Mouse (Mus musculus): ENCODE results near the gene Gm28042. TPM values are rescaled to one million over a fixed set of nuclear protein-coding genes. Genes with fewer than 3 reads are reported as not detected.

The Gm28042 gene
- polyA plus RNA-seq, 1 experiment from 2014 or later, result 3.1 TPM

DNA sequence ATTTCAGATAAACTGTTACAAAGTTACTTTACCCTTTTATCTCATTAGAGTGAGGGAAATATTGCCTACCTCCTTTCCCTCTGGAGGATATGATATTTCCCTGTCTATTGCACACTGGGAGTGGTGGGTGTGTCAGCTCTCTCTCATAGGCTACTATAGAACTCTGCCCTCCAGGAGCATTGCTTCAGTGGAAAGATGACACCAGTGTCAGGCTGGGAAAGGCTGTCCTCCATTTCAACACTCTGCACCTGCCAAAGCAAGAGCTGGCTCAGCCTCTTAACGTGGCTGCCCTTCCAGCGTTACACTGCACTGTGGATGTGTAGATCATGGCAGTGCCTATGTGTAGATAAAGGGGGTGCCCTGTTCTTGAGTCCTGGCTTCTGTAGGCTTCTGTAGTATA lies 34.9 kb upstream of the Gm28042 start:
- Histone ChIP-seq H3K9me3 (ENCODE audit: control insufficient read depth, low read depth, low read length) (no peaks in the 10 kb centered on the region), H3K9ac (replicated peaks; ENCODE audit: low read depth, low read length) (no peak overlapping the region), H3K27ac (ENCODE audit: low read length) (no peak overlapping the region), H3K4me2 (replicated peaks; ENCODE audit: low read depth, low read length) (no peak overlapping the region), H3K4me1 (ENCODE audit: control insufficient read depth, insufficient read depth, low read length) (peaks cover 13% of the 10 kb centered on the region), H3K36me3 (ENCODE audit: control insufficient read depth, insufficient read depth, low read length) (no peaks in the 10 kb centered on the region; the same call in 1 of the 2 replicates), H3K4me3 (ENCODE audit: low read depth, low read length) (no peak overlapping the region), H3K27me3 (ENCODE audit: control insufficient read depth, insufficient read depth, low read length) (no peaks in the 10 kb centered on the region)
- 84% methylated on average over 2 of the region's 2 CpGs for WGBS
- no peak for ATAC-seq (ENCODE audit: insufficient number of reproducible peaks, insufficient read depth, low FRiP score, low read depth)

DNA sequence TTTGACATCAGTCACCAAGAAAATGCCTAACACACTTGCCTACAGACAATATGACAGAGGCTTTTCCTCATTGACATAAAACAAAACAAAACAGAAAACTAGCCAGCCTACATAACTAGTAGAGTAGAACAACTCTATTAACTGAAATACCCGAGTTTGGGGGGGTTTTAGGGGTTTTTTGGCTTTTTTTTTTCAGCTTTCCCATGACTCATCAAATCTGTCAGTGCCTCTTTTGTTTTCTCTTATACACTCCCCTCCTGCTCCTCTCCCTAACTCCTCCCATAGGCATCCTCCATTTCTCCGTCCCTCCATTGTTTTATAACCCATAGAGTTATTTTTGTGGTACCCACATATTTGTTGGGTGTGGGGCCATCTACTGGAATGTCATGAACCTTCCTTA lies 33.8 kb upstream of the Gm28042 start:
- Histone ChIP-seq H3K9me3 (ENCODE audit: control insufficient read depth, low read depth, low read length) (no peaks in the 10 kb centered on the region), H3K9ac (replicated peaks; ENCODE audit: low read depth, low read length) (no peak overlapping the region), H3K36me3 (ENCODE audit: control insufficient read depth, insufficient read depth, low read length) (no peaks in the 10 kb centered on the region; the same call in none of the 2 replicates), H3K27me3 (ENCODE audit: control insufficient read depth, insufficient read depth, low read length) (no peaks in the 10 kb centered on the region), H3K4me2 (replicated peaks; ENCODE audit: low read depth, low read length) (no peak overlapping the region), H3K4me1 (ENCODE audit: control insufficient read depth, insufficient read depth, low read length) (peaks cover 13% of the 10 kb centered on the region), H3K27ac (ENCODE audit: low read length) (no peak overlapping the region), H3K4me3 (ENCODE audit: low read depth, low read length) (no peak overlapping the region)
- 69% methylated on average over 2 of the region's 2 CpGs for WGBS
- ATAC-seq (ENCODE audit: insufficient number of reproducible peaks, insufficient read depth, low FRiP score, low read depth), result no peak

GRCm38 (mm10) chr2:119994839-119995238 lies 32.5 kb upstream of the Gm28042 start:
- Histone ChIP-seq H3K27ac (ENCODE audit: low read length) (peak overlapping the region; percentile 76; the same call in 1 of the 2 replicates), H3K27me3 (ENCODE audit: control insufficient read depth, insufficient read depth, low read length) (no peaks in the 10 kb centered on the region), H3K36me3 (ENCODE audit: control insufficient read depth, insufficient read depth, low read length) (peaks cover 6% of the 10 kb centered on the region), H3K4me3 (ENCODE audit: low read depth, low read length) (no peak overlapping the region), H3K9me3 (ENCODE audit: control insufficient read depth, low read depth, low read length) (no peaks in the 10 kb centered on the region), H3K4me2 (replicated peaks; ENCODE audit: low read depth, low read length) (no peak overlapping the region), H3K9ac (replicated peaks; ENCODE audit: low read depth, low read length) (no peak overlapping the region), H3K4me1 (ENCODE audit: control insufficient read depth, insufficient read depth, low read length) (peaks cover 13% of the 10 kb centered on the region)
- WGBS, result 86% methylated on average over 6 of the region's 6 CpGs
- no peak for ATAC-seq (ENCODE audit: insufficient number of reproducible peaks, insufficient read depth, low FRiP score, low read depth)

DNA sequence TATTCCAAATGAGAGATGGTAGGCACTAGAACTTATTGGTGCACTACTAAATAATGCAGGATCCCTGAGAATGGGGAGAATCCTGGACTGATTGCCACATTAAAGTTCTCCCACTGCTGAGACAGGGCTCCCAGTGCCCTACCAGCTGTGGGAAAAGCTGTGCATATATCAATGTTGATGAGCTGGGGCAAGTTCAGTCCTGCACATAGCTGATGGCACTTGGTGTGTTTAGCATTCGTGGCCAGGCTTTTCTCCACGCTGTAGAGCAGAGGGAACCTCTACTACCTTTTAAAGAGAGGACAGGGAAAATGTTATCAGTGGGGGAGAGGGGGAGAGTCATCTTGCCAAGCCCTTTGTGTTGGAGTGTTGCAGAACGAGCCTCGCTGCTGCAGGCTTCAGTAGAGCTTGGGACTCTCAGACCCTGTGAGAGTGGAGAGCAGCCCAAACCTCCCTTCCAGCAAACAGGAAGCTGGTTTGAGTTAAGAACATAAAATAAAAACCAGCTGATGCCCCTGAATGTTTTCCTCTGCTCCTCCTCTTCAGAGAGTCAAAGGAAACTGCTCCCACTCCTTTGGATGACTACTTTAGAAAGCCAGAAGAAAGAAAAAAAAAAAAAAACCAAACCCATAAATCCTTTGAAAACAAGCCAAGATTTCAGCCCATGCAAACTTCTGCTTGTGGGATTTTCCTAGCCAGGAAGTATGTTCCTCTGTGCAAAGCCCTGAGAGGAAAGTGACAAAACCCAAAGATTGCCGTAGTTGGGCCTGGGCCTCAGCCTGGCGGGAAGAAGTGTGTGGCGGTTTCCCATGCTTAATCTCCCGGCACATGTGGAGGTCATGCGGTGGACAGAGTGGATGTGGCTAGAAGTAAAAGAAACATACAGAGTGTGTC lies 31.7 kb upstream of the Gm28042 start:
- Histone ChIP-seq H3K27ac (ENCODE audit: low read length) (peak overlapping the region; percentile 76), H3K4me3 (ENCODE audit: low read depth, low read length) (no peak overlapping the region), H3K9ac (replicated peaks; ENCODE audit: low read depth, low read length) (no peak overlapping the region), H3K27me3 (ENCODE audit: control insufficient read depth, insufficient read depth, low read length) (no peaks in the 10 kb centered on the region), H3K4me2 (replicated peaks; ENCODE audit: low read depth, low read length) (no peak overlapping the region; the same call in 1 of the 2 replicates), H3K4me1 (ENCODE audit: control insufficient read depth, insufficient read depth, low read length) (peaks cover 13% of the 10 kb centered on the region), H3K9me3 (ENCODE audit: control insufficient read depth, low read depth, low read length) (no peaks in the 10 kb centered on the region), H3K36me3 (ENCODE audit: control insufficient read depth, insufficient read depth, low read length) (peaks cover 6% of the 10 kb centered on the region)
- ATAC-seq (ENCODE audit: insufficient number of reproducible peaks, insufficient read depth, low FRiP score, low read depth), result no peak; the same call in 1 of the 2 replicates
- 45% methylated on average over 9 of the region's 9 CpGs for WGBS

DNA sequence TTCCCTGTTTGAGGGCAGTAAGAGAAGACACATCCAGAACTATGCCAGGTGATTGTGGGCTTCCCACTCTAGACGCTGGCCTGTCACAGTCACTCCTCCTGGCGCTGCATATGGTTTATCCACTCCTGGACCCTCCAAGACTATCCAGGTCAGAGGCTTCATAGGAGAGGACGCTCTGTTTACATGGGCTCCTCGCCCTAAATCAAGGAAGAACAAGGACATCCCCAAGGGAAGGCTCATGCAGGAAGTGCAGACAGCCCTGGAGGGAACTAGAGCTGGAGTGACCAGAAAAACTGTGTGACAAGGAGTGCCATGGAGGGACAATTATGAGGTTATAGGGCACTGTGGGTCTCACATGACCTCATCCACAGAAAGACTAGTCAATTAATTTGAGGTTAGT lies 29.9 kb upstream of the Gm28042 start:
- H3K4me3 ChIP-seq (ENCODE audit: low read depth, low read length), result no peak overlapping the region
- no peak overlapping the region for H3K9ac ChIP-seq (replicated peaks; ENCODE audit: low read depth, low read length)
- 84% methylated on average over 4 of the region's 4 CpGs for WGBS
- H3K27ac ChIP-seq (ENCODE audit: low read length), result no peak overlapping the region
- peaks cover 6% of the 10 kb centered on the region for H3K36me3 ChIP-seq (ENCODE audit: control insufficient read depth, insufficient read depth, low read length)
- no peaks in the 10 kb centered on the region for H3K9me3 ChIP-seq (ENCODE audit: control insufficient read depth, low read depth, low read length)
- H3K4me2 ChIP-seq (replicated peaks; ENCODE audit: low read depth, low read length), result no peak overlapping the region
- H3K4me1 ChIP-seq (ENCODE audit: control insufficient read depth, insufficient read depth, low read length), result peaks cover 13% of the 10 kb centered on the region
- no peaks in the 10 kb centered on the region for H3K27me3 ChIP-seq (ENCODE audit: control insufficient read depth, insufficient read depth, low read length)
- no peak for ATAC-seq (ENCODE audit: insufficient number of reproducible peaks, insufficient read depth, low FRiP score, low read depth)

DNA sequence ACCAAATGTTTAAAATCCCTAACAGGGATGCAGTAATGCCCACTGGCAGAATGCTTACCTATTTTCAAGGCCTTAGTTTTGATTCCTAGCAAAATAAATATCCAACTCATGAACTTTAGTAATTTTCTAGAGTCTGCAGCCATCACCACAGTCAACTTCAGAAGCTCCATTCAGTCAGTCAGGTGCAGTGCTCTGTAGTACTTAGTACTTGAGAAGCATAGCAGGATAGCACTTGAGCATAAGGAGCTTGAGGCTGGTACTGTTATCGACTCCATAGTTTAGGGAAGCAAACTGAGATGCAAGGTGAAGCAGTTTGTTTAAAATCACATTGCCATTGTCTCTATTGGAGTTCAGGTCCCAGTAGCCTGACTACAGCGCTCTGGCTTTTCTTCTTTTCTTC lies 27.6 kb upstream of the Gm28042 start:
- WGBS, result 95% methylated on average over 2 of the region's 2 CpGs
- Histone ChIP-seq H3K27ac (ENCODE audit: low read length) (no peak overlapping the region), H3K4me2 (replicated peaks; ENCODE audit: low read depth, low read length) (no peak overlapping the region), H3K27me3 (ENCODE audit: control insufficient read depth, insufficient read depth, low read length) (no peaks in the 10 kb centered on the region), H3K36me3 (ENCODE audit: control insufficient read depth, insufficient read depth, low read length) (peaks cover 9% of the 10 kb centered on the region), H3K4me1 (ENCODE audit: control insufficient read depth, insufficient read depth, low read length) (peaks cover 12% of the 10 kb centered on the region), H3K4me3 (ENCODE audit: low read depth, low read length) (no peak overlapping the region), H3K9me3 (ENCODE audit: control insufficient read depth, low read depth, low read length) (no peaks in the 10 kb centered on the region), H3K9ac (replicated peaks; ENCODE audit: low read depth, low read length) (no peak overlapping the region)
- ATAC-seq (ENCODE audit: insufficient number of reproducible peaks, insufficient read depth, low FRiP score, low read depth), result no peak

GRCm38 (mm10) chr2:120000882-120001584 lies 26.3 kb upstream of the Gm28042 start:
- ATAC-seq (ENCODE audit: insufficient number of reproducible peaks, insufficient read depth, low FRiP score, low read depth), result no peak
- Histone ChIP-seq H3K9ac (replicated peaks; ENCODE audit: low read depth, low read length) (no peak overlapping the region), H3K27me3 (ENCODE audit: control insufficient read depth, insufficient read depth, low read length) (no peaks in the 10 kb centered on the region), H3K4me3 (ENCODE audit: low read depth, low read length) (no peak overlapping the region), H3K9me3 (ENCODE audit: control insufficient read depth, low read depth, low read length) (no peaks in the 10 kb centered on the region), H3K27ac (ENCODE audit: low read length) (no peak overlapping the region), H3K4me2 (replicated peaks; ENCODE audit: low read depth, low read length) (no peak overlapping the region), H3K36me3 (ENCODE audit: control insufficient read depth, insufficient read depth, low read length) (peaks cover 9% of the 10 kb centered on the region), H3K4me1 (ENCODE audit: control insufficient read depth, insufficient read depth, low read length) (0 out of 2 replicates have a peak, but pooled peaks cover 3% of the 10 kb centered on the region)
- 53% methylated on average over 3 of the region's 3 CpGs for WGBS

DNA sequence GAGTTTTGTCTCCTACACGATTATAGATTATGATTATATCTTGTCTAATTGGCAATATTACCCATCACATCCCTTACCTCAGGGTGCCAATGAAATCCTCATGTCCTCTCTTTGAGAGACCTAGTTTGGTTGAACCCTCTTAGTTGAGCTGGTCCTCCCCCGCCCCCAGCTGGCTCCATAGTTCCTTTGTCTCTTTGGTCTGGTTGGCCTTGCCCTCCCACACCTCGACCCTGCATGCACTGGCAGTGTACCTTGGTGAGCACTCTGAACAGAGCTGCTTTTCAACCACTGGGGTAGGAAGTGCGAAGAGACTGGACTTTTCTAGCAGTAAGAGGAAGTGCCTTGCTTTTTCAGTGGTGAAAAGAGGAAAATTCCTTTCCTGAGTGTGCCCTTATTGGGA lies 25.3 kb upstream of the Gm28042 start:
- Histone ChIP-seq H3K36me3 (ENCODE audit: control insufficient read depth, insufficient read depth, low read length) (peaks cover 9% of the 10 kb centered on the region), H3K27ac (ENCODE audit: low read length) (no peak overlapping the region), H3K4me2 (replicated peaks; ENCODE audit: low read depth, low read length) (no peak overlapping the region), H3K4me1 (ENCODE audit: control insufficient read depth, insufficient read depth, low read length) (no peaks in the 10 kb centered on the region), H3K4me3 (ENCODE audit: low read depth, low read length) (no peak overlapping the region), H3K9ac (replicated peaks; ENCODE audit: low read depth, low read length) (no peak overlapping the region), H3K9me3 (ENCODE audit: control insufficient read depth, low read depth, low read length) (no peaks in the 10 kb centered on the region), H3K27me3 (ENCODE audit: control insufficient read depth, insufficient read depth, low read length) (no peaks in the 10 kb centered on the region)
- 77% methylated on average over 4 of the region's 4 CpGs for WGBS
- no peak for ATAC-seq (ENCODE audit: insufficient number of reproducible peaks, insufficient read depth, low FRiP score, low read depth)

Measured in stomach, embryonic 14.5 days (tissue).